Mouse (Mus musculus): ENCODE measurements around the gene Itpkc.
A peak's percentile ranks its signal among the peaks of the same experiment; 100 is the strongest.

Gene Itpkc

GRCm38 (mm10) chr7:27163450-27163805 is 65.0 kb downstream of the Itpkc start:
- no peak for DNase-seq

- DNase-seq, result no peak
Observed at GRCm38 (mm10) chr7:27162780-27163449, 65.5 kb downstream of the Itpkc start.

- DNase-seq, result no peak
Observed at GRCm38 (mm10) chr7:27161744-27162143, 66.7 kb downstream of the Itpkc start.

- no peak for DNase-seq
Observed at GRCm38 (mm10) chr7:27160921-27161320, 67.5 kb downstream of the Itpkc start.

- peak; percentile 96 for DNase-seq
Observed at GRCm38 (mm10) chr7:27159882-27160281, 68.6 kb downstream of the Itpkc start.

- no peak for DNase-seq
Observed at GRCm38 (mm10) chr7:27159256-27159655, 69.2 kb downstream of the Itpkc start.

- DNase-seq, result no peak
Observed at GRCm38 (mm10) chr7:27158171-27158570, 70.3 kb downstream of the Itpkc start.
